Mouse (Mus musculus): Measurements from ENCODE around the gene Zfp54. TPM values are rescaled to one million over a fixed set of nuclear protein-coding genes. Genes with fewer than 3 reads are reported as not detected.
"Not testable (repeated sequence)": the region's sequence is repeated elsewhere in the genome, so short reads cannot be mapped to it uniquely, and the experiment has no call there.

The Zfp54 gene
- polyA plus RNA-seq (2011; ENCODE audit: insufficient read depth, insufficient read length, low read depth, missing spikeins), result 4.2 and 4.7 TPM in 2 replicates

- H3K4me1 ChIP-seq (ENCODE audit: control insufficient read depth, insufficient read depth, low read length), result peaks cover 2% of the 10 kb centered on the region
- no peaks in the 10 kb centered on the region for H3K36me3 ChIP-seq (ENCODE audit: control insufficient read depth, insufficient read depth, low read length, poor library complexity, severe bottlenecking)
- no peaks in the 10 kb centered on the region for H3K27me3 ChIP-seq (ENCODE audit: control insufficient read depth, insufficient read depth, low read length, poor library complexity, severe bottlenecking)
Measured at GRCm38 (mm10) chr17:21422664-21423599, at the start of gene Zfp54. TSS of gene Zfp54 (plus strand) at chr17:21423227.

GRCm38 (mm10) chr17:21375311-21375710 lies 47.7 kb upstream of the Zfp54 start:
- no peak for TF ChIP-seq EP300 (IDR thresholded peaks at IDR 0.05; ENCODE audit: insufficient read depth, low read depth, low read length)
- no peak for TF ChIP-seq POLR2A (IDR thresholded peaks at IDR 0.05; ENCODE audit: insufficient read depth, low read length)
- TF ChIP-seq CTCF (IDR thresholded peaks at IDR 0.05; ENCODE audit: low read depth, low read length), result no peak
- Histone ChIP-seq H3K27me3 (ENCODE audit: control insufficient read depth, insufficient read depth, low read length, poor library complexity, severe bottlenecking) (peaks cover 1% of the 10 kb centered on the region; the same call in 1 of the 2 replicates), H3K27ac (ENCODE audit: insufficient read depth, low read length) (no peak overlapping the region), H3K4me3 (ENCODE audit: low read depth, low read length) (no peak overlapping the region), H3K9ac (ENCODE audit: low read depth, poor library complexity, severe bottlenecking) (no peak overlapping the region), H3K9me3 (replicated peaks; ENCODE audit: control insufficient read depth, insufficient read depth, low read length, poor library complexity, severe bottlenecking) (no peaks in the 10 kb centered on the region), H3K36me3 (ENCODE audit: control insufficient read depth, insufficient read depth, low read length, poor library complexity, severe bottlenecking) (no peaks in the 10 kb centered on the region), H3K4me1 (ENCODE audit: control insufficient read depth, insufficient read depth, low read length) (no peaks in the 10 kb centered on the region)

More at GRCm38 (mm10) chr17:21422664-21423599, at the start of gene Zfp54:
- Histone ChIP-seq H3K27ac (ENCODE audit: insufficient read depth, low read length) (peak within 1 kb of the TSS; percentile 49; the same call in 1 of the 2 replicates), H3K9ac (ENCODE audit: low read depth, poor library complexity, severe bottlenecking) (peak within 1 kb of the TSS; percentile 6; the same call in 1 of the 2 replicates), H3K4me3 (ENCODE audit: low read depth, low read length) (peak within 1 kb of the TSS; percentile 93), H3K9me3 (replicated peaks; ENCODE audit: control insufficient read depth, insufficient read depth, low read length, poor library complexity, severe bottlenecking) (no peaks in the 10 kb centered on the region)
- TF ChIP-seq POLR2A (IDR thresholded peaks at IDR 0.05; ENCODE audit: insufficient read depth, low read length) (no peak), CTCF (IDR thresholded peaks at IDR 0.05; ENCODE audit: low read depth, low read length) (peak; percentile 29), EP300 (IDR thresholded peaks at IDR 0.05; ENCODE audit: insufficient read depth, low read depth, low read length) (0 out of 2 replicates have a peak, but pooled peaks have one; percentile 25)

- H3K27ac ChIP-seq (ENCODE audit: insufficient read depth, low read length), result no peak within 1 kb of the TSS
- no peaks in the 10 kb centered on the region for H3K4me1 ChIP-seq (ENCODE audit: control insufficient read depth, insufficient read depth, low read length)
- peak within 1 kb of the TSS; percentile 56 for H3K4me3 ChIP-seq (ENCODE audit: low read depth, low read length)
- H3K9ac ChIP-seq (ENCODE audit: low read depth, poor library complexity, severe bottlenecking), result peak within 1 kb of the TSS; percentile 18; the same call in 1 of the 2 replicates
- no peaks in the 10 kb centered on the region for H3K9me3 ChIP-seq (replicated peaks; ENCODE audit: control insufficient read depth, insufficient read depth, low read length, poor library complexity, severe bottlenecking)
- no peaks in the 10 kb centered on the region for H3K36me3 ChIP-seq (ENCODE audit: control insufficient read depth, insufficient read depth, low read length, poor library complexity, severe bottlenecking)
- H3K27me3 ChIP-seq (ENCODE audit: control insufficient read depth, insufficient read depth, low read length, poor library complexity, severe bottlenecking), result no peaks in the 10 kb centered on the region; the same call in 1 of the 2 replicates
- TF ChIP-seq CTCF (IDR thresholded peaks at IDR 0.05; ENCODE audit: low read depth, low read length), result no peak
- TF ChIP-seq EP300 (IDR thresholded peaks at IDR 0.05; ENCODE audit: insufficient read depth, low read depth, low read length), result no peak
- TF ChIP-seq POLR2A (IDR thresholded peaks at IDR 0.05; ENCODE audit: insufficient read depth, low read length), result no peak
Measured at GRCm38 (mm10) chr17:21383391-21384056, 39.5 kb upstream of the Zfp54 start, which contains the start of gene Zfp677. TSS of gene Zfp677 (plus strand) at chr17:21383748.

GRCm38 (mm10) chr17:21384057-21384411 lies 39.0 kb upstream of the Zfp54 start:
- no peak for TF ChIP-seq CTCF (IDR thresholded peaks at IDR 0.05; ENCODE audit: low read depth, low read length)
- no peak for TF ChIP-seq POLR2A (IDR thresholded peaks at IDR 0.05; ENCODE audit: insufficient read depth, low read length)
- TF ChIP-seq EP300 (IDR thresholded peaks at IDR 0.05; ENCODE audit: insufficient read depth, low read depth, low read length), result no peak
- peak overlapping the region; percentile 56 for H3K4me3 ChIP-seq (ENCODE audit: low read depth, low read length)
- no peaks in the 10 kb centered on the region for H3K9me3 ChIP-seq (replicated peaks; ENCODE audit: control insufficient read depth, insufficient read depth, low read length, poor library complexity, severe bottlenecking)
- no peaks in the 10 kb centered on the region for H3K36me3 ChIP-seq (ENCODE audit: control insufficient read depth, insufficient read depth, low read length, poor library complexity, severe bottlenecking)
- H3K27me3 ChIP-seq (ENCODE audit: control insufficient read depth, insufficient read depth, low read length, poor library complexity, severe bottlenecking), result no peaks in the 10 kb centered on the region
- H3K27ac ChIP-seq (ENCODE audit: insufficient read depth, low read length), result no peak overlapping the region
- 0 out of 2 replicates have a peak overlapping the region, but pooled peaks have one; percentile 18 for H3K9ac ChIP-seq (ENCODE audit: low read depth, poor library complexity, severe bottlenecking)
- no peaks in the 10 kb centered on the region for H3K4me1 ChIP-seq (ENCODE audit: control insufficient read depth, insufficient read depth, low read length)

GRCm38 (mm10) chr17:21438806-21439400 lies 15.9 kb downstream of the Zfp54 start:
- peak overlapping the region; percentile 78 for H3K27ac ChIP-seq (ENCODE audit: insufficient read depth, low read length)
- H3K36me3 ChIP-seq (ENCODE audit: control insufficient read depth, insufficient read depth, low read length, poor library complexity, severe bottlenecking); H3K9ac ChIP-seq (ENCODE audit: low read depth, poor library complexity, severe bottlenecking); H3K4me3 ChIP-seq (ENCODE audit: low read depth, low read length); H3K4me1 ChIP-seq (ENCODE audit: control insufficient read depth, insufficient read depth, low read length); H3K9me3 ChIP-seq (replicated peaks; ENCODE audit: control insufficient read depth, insufficient read depth, low read length, poor library complexity, severe bottlenecking); H3K27me3 ChIP-seq (ENCODE audit: control insufficient read depth, insufficient read depth, low read length, poor library complexity, severe bottlenecking): not testable (repeated sequence)
